Mouse (Mus musculus) lung, postnatal 0 days (tissue): Measurements from ENCODE around the gene Sptb.

Source experiments
- CTCF ChIP-seq: IDR thresholded peaks from 2 replicates; pipeline ENCODE4 v1.5.1; 2016; ENCODE audit warnings: antibody characterized with exemption, mild to moderate bottlenecking
- EP300 ChIP-seq: IDR thresholded peaks from 2 replicates; pipeline ENCODE4 v1.6.1; 2016; ENCODE audit warnings: antibody characterized with exemption, mild to moderate bottlenecking, control low read depth

DNA sequence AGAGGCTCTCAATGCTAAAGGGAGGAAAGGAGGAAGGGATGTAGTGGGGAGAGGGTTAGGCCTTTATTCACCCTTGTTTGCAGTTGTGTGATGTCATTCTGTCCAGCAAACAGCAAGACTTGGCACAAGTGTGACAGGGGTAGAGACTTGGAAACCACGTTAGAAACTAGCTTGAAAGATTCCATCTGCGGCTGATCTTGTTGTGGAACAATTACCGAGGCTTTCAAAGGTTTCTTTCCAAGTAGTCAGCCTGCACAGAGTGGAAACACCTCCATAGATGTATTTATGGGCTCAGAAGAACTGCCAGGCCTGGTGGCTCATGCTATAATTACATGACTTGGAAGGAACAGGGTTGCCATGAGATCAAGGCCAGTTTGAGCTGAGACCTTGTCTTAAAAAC lies 11.7 kb upstream of the Sptb start:
- TF ChIP-seq EP300, result no peak
- no peak for TF ChIP-seq CTCF
